Comparison of ENCODE assay signal across 10 mouse cellular contexts in genomic region chr5:130950421-130950820, GRCm38 (mm10).
DNase-seq lines count a peak whose midpoint lies in the region; ATAC-seq and TF ChIP-seq lines count a peak whose summit lies in the region.
"Had no signal": no experiment of that assay in that cellular context is flagged by ENCODE, and none has a peak within 500 bp of the region (broad histone marks: within the 10 kb centered on the region; RNA-seq: fewer than 3 reads in every experiment).

No protein-coding gene starts in this region.

- no peak for DNase-seq in heart, adult 2 months
- DNase-seq in ovary, postnatal 36 days (ENCODE audit: low spot score): peak; percentile 10
- DNase-seq in ovary, postnatal 10 days (ENCODE audit: low spot score): no peak
- DNase-seq in hindlimb bud, embryonic 11.5 days (ENCODE audit: extremely low spot score, low read depth, low spot score): peak; percentile 16
- DNase-seq in cerebellum, postnatal 25 days: no peak
- no peak for DNase-seq in frontal cortex, postnatal 14 days (ENCODE audit: low spot score in 2 of 2)
- DNase-seq: lung, postnatal 10 days; thymus, adult 2 months had no signal

- peaks cover 10% of the 10 kb centered on the region; the same call in 1 of the 2 replicates for H3K9me3 ChIP-seq in heart, embryonic 13.5 days
- 0 out of 2 replicates have a peak, but pooled peaks cover 6% of the 10 kb centered on the region for H3K9me3 ChIP-seq in heart, embryonic 12.5 days (replicated peaks)

- ATAC-seq in heart, embryonic 13.5 days (ENCODE audit: extremely low read depth, insufficient number of reproducible peaks, low FRiP score, low TSS enrichment): no peak
- no peak for ATAC-seq in heart, embryonic 12.5 days (ENCODE audit: insufficient number of reproducible peaks, low FRiP score)

- no peaks in the 10 kb centered on the region for H3K27me3 ChIP-seq in heart, embryonic 13.5 days (replicated peaks)
- no peaks in the 10 kb centered on the region for H3K27me3 ChIP-seq in heart, adult 2 months (ENCODE audit: control insufficient read depth, insufficient read depth, low read length)
- no peaks in the 10 kb centered on the region for H3K27me3 ChIP-seq in heart, embryonic 12.5 days (replicated peaks)

- TF ChIP-seq POLR2A in heart, adult 2 months (IDR thresholded peaks at IDR 0.05; ENCODE audit: insufficient read depth, low read depth, low read length): no peak

- H3K36me3 ChIP-seq in heart, embryonic 13.5 days: no peaks in the 10 kb centered on the region
- H3K36me3 ChIP-seq in heart, adult 2 months (ENCODE audit: control insufficient read depth, insufficient read depth, low read length): no peaks in the 10 kb centered on the region
- H3K36me3 ChIP-seq in heart, embryonic 12.5 days: no peaks in the 10 kb centered on the region

- no peak overlapping the region for H3K4me2 ChIP-seq in heart, embryonic 13.5 days
- H3K4me2 ChIP-seq in heart, embryonic 12.5 days: no peak overlapping the region

- H3K4me3 ChIP-seq in heart, embryonic 13.5 days: no peak overlapping the region
- H3K4me3 ChIP-seq in heart, adult 2 months: no peak overlapping the region
- H3K4me3 ChIP-seq in heart, embryonic 12.5 days: no peak overlapping the region

- WGBS in heart, embryonic 13.5 days: 46% methylated on average over 4 of the region's 4 CpGs
- 47% methylated on average over 4 of the region's 4 CpGs for WGBS in heart, adult 2 months
- WGBS in heart, embryonic 12.5 days: 40% methylated on average over 4 of the region's 4 CpGs

- no peaks in the 10 kb centered on the region for H3K79me2 ChIP-seq in heart, adult 2 months (replicated peaks; ENCODE audit: control insufficient read depth, insufficient read depth, low read length)

- H3K4me1 ChIP-seq in heart, embryonic 13.5 days: peaks cover 5% of the 10 kb centered on the region
- no peaks in the 10 kb centered on the region for H3K4me1 ChIP-seq in heart, adult 2 months (ENCODE audit: control insufficient read depth, insufficient read depth, low read length)
- 0 out of 2 replicates have a peak, but pooled peaks cover 3% of the 10 kb centered on the region for H3K4me1 ChIP-seq in heart, embryonic 12.5 days (replicated peaks)

- TF ChIP-seq CTCF in heart, adult 2 months (IDR thresholded peaks at IDR 0.05): no peak

- TF ChIP-seq EP300 in heart, adult 2 months (IDR thresholded peaks at IDR 0.05; ENCODE audit: insufficient read depth, low read depth, low read length): no peak

- H3K9ac ChIP-seq in heart, embryonic 13.5 days: no peak overlapping the region
- H3K9ac ChIP-seq in heart, adult 2 months (ENCODE audit: low read depth, low read length): no peak overlapping the region
- no peak overlapping the region for H3K9ac ChIP-seq in heart, embryonic 12.5 days

- intact Hi-C loops in heart, adult 2 months (cut with DNase I): loop anchor here (5.0 kb wide), 1 partner anchor 477 kb away; no protein-coding TSS in a partner anchor

- 0 out of 2 replicates have a peak overlapping the region, but pooled peaks have one; percentile 30 for H3K27ac ChIP-seq in heart, embryonic 13.5 days (replicated peaks)
- no peak overlapping the region for H3K27ac ChIP-seq in heart, adult 2 months
- no peak overlapping the region for H3K27ac ChIP-seq in heart, embryonic 12.5 days (ENCODE audit: poor library complexity, severe bottlenecking)

Comparison
In these comparisons a context has a peak if more than half of its experiments do, and no peak if none do; other contexts are left out.
1. DNase-seq: peak in ovary, postnatal 36 days (single experiment) and hindlimb bud, embryonic 11.5 days (single experiment); none in heart, adult 2 months (0 of 2), ovary, postnatal 10 days (single experiment), cerebellum, postnatal 25 days (0 of 2) and frontal cortex, postnatal 14 days (0 of 2).